Mouse (Mus musculus) monocyte, adult 2 months (primary cell): ENCODE data around the gene Kcnq5.
"Not testable (repeated sequence)": the region's sequence is repeated elsewhere in the genome, so short reads cannot be mapped to it uniquely, and the experiment has no call there.

ENCODE experiments used
- DNase-seq, 2 experiments: peaks; one replicate each; pipeline ENCODE4 v3.0.0; 2022; ENCODE audit warnings: low spot score in 2 of 2, low read depth in 1 of 2

Kcnq5 gene

GRCm38 (mm10) chr1:21488645-21489044, 473.1 kb downstream of the Kcnq5 start:
- DNase-seq: no peak

GRCm38 (mm10) chr1:21486266-21486665, 475.5 kb downstream of the Kcnq5 start:
- DNase-seq: no peak

GRCm38 (mm10) chr1:21469311-21469710, 492.4 kb downstream of the Kcnq5 start:
- no peak for DNase-seq

GRCm38 (mm10) chr1:21466431-21466830, 495.3 kb downstream of the Kcnq5 start:
- no peak for DNase-seq

GRCm38 (mm10) chr1:21460941-21461689, 500.6 kb downstream of the Kcnq5 start:
- no peak for DNase-seq

- no peak for DNase-seq
These were observed 503.2 kb downstream of the Kcnq5 start for GRCm38 (mm10) chr1:21458581-21458980.

GRCm38 (mm10) chr1:21455971-21456370, 505.8 kb downstream of the Kcnq5 start:
- DNase-seq: no peak

- no peak for DNase-seq
These were observed 513.5 kb downstream of the Kcnq5 start for GRCm38 (mm10) chr1:21448227-21448626.

GRCm38 (mm10) chr1:21436753-21437152, 525.0 kb downstream of the Kcnq5 start:
- DNase-seq: no peak

GRCm38 (mm10) chr1:21434853-21435252, 526.9 kb downstream of the Kcnq5 start:
- no peak for DNase-seq

- no peak for DNase-seq
These were observed 530.1 kb downstream of the Kcnq5 start for GRCm38 (mm10) chr1:21431666-21432065.

- DNase-seq: no peak
These were observed 533.7 kb downstream of the Kcnq5 start for GRCm38 (mm10) chr1:21428079-21428478.

GRCm38 (mm10) chr1:21425654-21426053, 536.1 kb downstream of the Kcnq5 start:
- DNase-seq: no peak

GRCm38 (mm10) chr1:21419370-21419769, 542.4 kb downstream of the Kcnq5 start:
- no peak for DNase-seq

GRCm38 (mm10) chr1:21412197-21412555, 549.6 kb downstream of the Kcnq5 start:
- no peak for DNase-seq

GRCm38 (mm10) chr1:21411331-21412196, 550.2 kb downstream of the Kcnq5 start:
- DNase-seq: no peak

GRCm38 (mm10) chr1:21407266-21407665, 554.5 kb downstream of the Kcnq5 start:
- DNase-seq: no peak

- no peak for DNase-seq
These were observed 558.9 kb downstream of the Kcnq5 start for GRCm38 (mm10) chr1:21402804-21403203.

GRCm38 (mm10) chr1:21391138-21391671, 570.5 kb downstream of the Kcnq5 start:
- no peak for DNase-seq

- no peak for DNase-seq
These were observed 578.5 kb downstream of the Kcnq5 start, which contains the start of gene Khdc1b for GRCm38 (mm10) chr1:21383256-21383655. Gene Khdc1b, plus strand, starts transcription at chr1:21383556.

- DNase-seq: not testable (repeated sequence)
These were observed 593.7 kb downstream of the Kcnq5 start, which contains the start of gene Khdc1c for GRCm38 (mm10) chr1:21368031-21368430. Gene Khdc1c, plus strand, starts transcription at chr1:21368331.

- DNase-seq: no peak
These were observed 612.4 kb downstream of the Kcnq5 start, which contains the start of gene Khdc1a for GRCm38 (mm10) chr1:21349341-21349740. Gene Khdc1a, plus strand, starts transcription at chr1:21349641.
